Mouse (Mus musculus) embryonic facial prominence, embryonic 11.5 days (tissue): ENCODE data around the gene Polr2c. TPM values are rescaled to one million over a fixed set of nuclear protein-coding genes. Genes with fewer than 3 reads are reported as not detected.
A peak's percentile ranks its signal among the peaks of the same experiment; 100 is the strongest.

ENCODE experiments used
- ATAC-seq: fragments of 200-750 bp; cut with Nextera tagmentation; replicated peaks from 2 replicates; pipeline ENCODE4 v1.8.0; 2017; ENCODE audit warnings: low read depth; ENCODE audit not compliant: insufficient number of reproducible peaks, low FRiP score, low TSS enrichment
- DNase-seq: peaks from one replicate; pipeline ENCODE4 v3.0.0-alpha.2; 2015; ENCODE audit warnings: low spot score
- H3K27ac ChIP-seq: fragments of 300-500 bp; sonication (generic); replicated peaks from 2 replicates; pipeline ENCODE4 v1.5.1; 2014; ENCODE audit warnings: mild to moderate bottlenecking, low read depth, low read length, control low read depth
- H3K27me3 ChIP-seq: fragments of 300-500 bp; sonication (generic); 2 replicates; pipeline ENCODE4 v1.6.1; 2014; ENCODE audit warnings: mild to moderate bottlenecking, low read length, moderate library complexity, mixed read lengths; ENCODE audit not compliant: control insufficient read depth, insufficient read depth
- H3K36me3 ChIP-seq: fragments of 300-500 bp; sonication (generic); replicated peaks from 2 replicates; pipeline ENCODE4 v1.6.1; 2014; ENCODE audit warnings: low read depth, mild to moderate bottlenecking, low read length, moderate library complexity, mixed read lengths; ENCODE audit not compliant: control insufficient read depth, insufficient read depth
- H3K4me1 ChIP-seq: fragments of 300-500 bp; sonication (generic); 2 replicates; pipeline ENCODE4 v1.6.1; 2014; ENCODE audit warnings: low read length, mixed read lengths; ENCODE audit not compliant: control insufficient read depth, insufficient read depth
- H3K4me2 ChIP-seq: fragments of 300-500 bp; sonication (generic); 2 replicates; pipeline ENCODE4 v1.6.1; 2014; ENCODE audit warnings: low read depth, mild to moderate bottlenecking, control low read depth, low read length, moderate library complexity
- H3K4me3 ChIP-seq: fragments of 300-500 bp; sonication (generic); 2 replicates; pipeline ENCODE4 v1.5.1; 2014; ENCODE audit warnings: low read depth, low read length, control low read depth
- H3K9ac ChIP-seq: fragments of 300-500 bp; sonication (generic); replicated peaks from 2 replicates; pipeline ENCODE4 v1.6.1; 2014; ENCODE audit warnings: mild to moderate bottlenecking, control low read depth, low read length
- H3K9me3 ChIP-seq: fragments of 300-500 bp; sonication (generic); replicated peaks from 2 replicates; pipeline ENCODE4 v1.6.1; 2016; ENCODE audit warnings: mild to moderate bottlenecking, low read length, inconsistent platforms, mixed read lengths; ENCODE audit not compliant: control insufficient read depth
- WGBS: fragments of 180-500 bp; shearing (Covaris S2); extraction: QIAGEN DNeasy Blood & Tissue Kit; methylation state at CpG from one replicate; pipeline ENCODE4 v1.1.7; 2014; 5-methylcytosine and 5-hydroxymethylcytosine counted together
- polyA plus RNA-seq: library from polyadenylated mRNA; unstranded; fragments of >200 nt; fragmentation: Nextera tagmentation; extraction: Ambion mirVana; gene quantifications from 2 replicates; pipeline ENCODE4 v1.2.1, GENCODE M21; 2014

Polr2c gene
- 169 and 173 TPM in 2 replicates for polyA plus RNA-seq

GRCm38 (mm10) chr8:94857346-94858173, at the start of gene Polr2c:
Polr2c (plus strand) TSS chr8:94857450.
- H3K9ac ChIP-seq = peak within 1 kb of the TSS; percentile 95
- WGBS = under 1% methylated on average over 65 of the region's 68 CpGs
- H3K27me3 ChIP-seq = no peaks in the 10 kb centered on the region
- DNase-seq = peak; percentile 91
- ATAC-seq = peak; percentile 66
- H3K4me3 ChIP-seq = peak within 1 kb of the TSS; percentile 93
- H3K9me3 ChIP-seq = no peaks in the 10 kb centered on the region
- peaks cover 4% of the 10 kb centered on the region; the same call in 1 of the 2 replicates for H3K36me3 ChIP-seq
- H3K27ac ChIP-seq = no peak within 1 kb of the TSS
- H3K4me2 ChIP-seq = peak within 1 kb of the TSS; percentile 63
- no peaks in the 10 kb centered on the region for H3K4me1 ChIP-seq

GRCm38 (mm10) chr8:94807506-94807905, 49.7 kb upstream of the Polr2c start:
- ATAC-seq (no peak), DNase-seq (no peak)
- H3K36me3 ChIP-seq = no peaks in the 10 kb centered on the region
- no peak overlapping the region for H3K9ac ChIP-seq
- 64% methylated on average over 7 of the region's 7 CpGs for WGBS
- no peak overlapping the region for H3K27ac ChIP-seq
- no peaks in the 10 kb centered on the region for H3K4me1 ChIP-seq
- H3K4me2 ChIP-seq = no peak overlapping the region
- no peak overlapping the region for H3K4me3 ChIP-seq
- no peaks in the 10 kb centered on the region for H3K27me3 ChIP-seq
- H3K9me3 ChIP-seq = no peaks in the 10 kb centered on the region

GRCm38 (mm10) chr8:94808372-94808771, 48.9 kb upstream of the Polr2c start:
- H3K4me3 ChIP-seq = no peak overlapping the region
- H3K9me3 ChIP-seq = no peaks in the 10 kb centered on the region
- WGBS = 85% methylated on average over 6 of the region's 6 CpGs
- DNase-seq = no peak
- no peak overlapping the region for H3K4me2 ChIP-seq
- no peaks in the 10 kb centered on the region for H3K4me1 ChIP-seq
- ATAC-seq = no peak
- H3K9ac ChIP-seq = no peak overlapping the region
- H3K27me3 ChIP-seq = no peaks in the 10 kb centered on the region
- no peak overlapping the region for H3K27ac ChIP-seq
- no peaks in the 10 kb centered on the region for H3K36me3 ChIP-seq

GRCm38 (mm10) chr8:94810153-94810552, 47.1 kb upstream of the Polr2c start, which contains the start of gene Ccl17:
Ccl17 (plus strand) TSS chr8:94810453.
- ATAC-seq = no peak
- Histone ChIP-seq H3K27me3 (no peaks in the 10 kb centered on the region), H3K27ac (no peak within 1 kb of the TSS), H3K4me1 (no peaks in the 10 kb centered on the region), H3K9ac (no peak within 1 kb of the TSS), H3K4me2 (no peak within 1 kb of the TSS), H3K4me3 (no peak within 1 kb of the TSS), H3K36me3 (no peaks in the 10 kb centered on the region), H3K9me3 (no peaks in the 10 kb centered on the region)
- DNase-seq = no peak
- 64% methylated on average over 3 of the region's 3 CpGs for WGBS

GRCm38 (mm10) chr8:94810855-94811254, 46.4 kb upstream of the Polr2c start:
- no peak overlapping the region for H3K9ac ChIP-seq
- H3K9me3 ChIP-seq = no peaks in the 10 kb centered on the region
- no peak for DNase-seq
- no peak overlapping the region for H3K27ac ChIP-seq
- H3K27me3 ChIP-seq = no peaks in the 10 kb centered on the region
- no peak for ATAC-seq
- no peak overlapping the region for H3K4me3 ChIP-seq
- 81% methylated on average over 5 of the region's 5 CpGs for WGBS
- no peaks in the 10 kb centered on the region for H3K4me1 ChIP-seq
- no peaks in the 10 kb centered on the region for H3K36me3 ChIP-seq
- H3K4me2 ChIP-seq = no peak overlapping the region

- DNase-seq (no peak), ATAC-seq (no peak)
- Histone ChIP-seq H3K27ac (no peak overlapping the region), H3K4me3 (no peak overlapping the region), H3K27me3 (no peaks in the 10 kb centered on the region), H3K9ac (no peak overlapping the region), H3K9me3 (no peaks in the 10 kb centered on the region), H3K4me2 (no peak overlapping the region), H3K4me1 (no peaks in the 10 kb centered on the region), H3K36me3 (no peaks in the 10 kb centered on the region)
- WGBS = 78% methylated on average over 6 of the region's 6 CpGs
These were observed 45.6 kb upstream of the Polr2c start for GRCm38 (mm10) chr8:94811654-94812053.

- WGBS = 31% methylated on average over 6 of the region's 6 CpGs
- Histone ChIP-seq H3K36me3 (no peaks in the 10 kb centered on the region), H3K4me2 (peak overlapping the region; percentile 7; the same call in 1 of the 2 replicates), H3K27me3 (no peaks in the 10 kb centered on the region), H3K4me3 (no peak overlapping the region), H3K9ac (peak overlapping the region; percentile 39; the same call in 1 of the 2 replicates), H3K4me1 (no peaks in the 10 kb centered on the region), H3K9me3 (no peaks in the 10 kb centered on the region), H3K27ac (no peak overlapping the region)
- DNase-seq (peak; percentile 92), ATAC-seq (peak; percentile 67)
These were observed 44.6 kb upstream of the Polr2c start for GRCm38 (mm10) chr8:94812645-94813098.

- Histone ChIP-seq H3K27me3 (no peaks in the 10 kb centered on the region), H3K9me3 (no peaks in the 10 kb centered on the region), H3K9ac (no peak overlapping the region), H3K4me1 (no peaks in the 10 kb centered on the region), H3K4me2 (no peak overlapping the region), H3K4me3 (no peak overlapping the region), H3K36me3 (no peaks in the 10 kb centered on the region), H3K27ac (no peak overlapping the region)
- 0% methylated on average over 1 of the region's 1 CpGs for WGBS
- DNase-seq (peak; percentile 57), ATAC-seq (no peak)
These were observed 42.7 kb upstream of the Polr2c start for GRCm38 (mm10) chr8:94814556-94814955.
